Mouse (Mus musculus): ENCODE results near the gene Sema5a. TPM values are rescaled to one million over a fixed set of nuclear protein-coding genes. Genes with fewer than 3 reads are reported as not detected.

Sema5a gene
- total RNA-seq, 2 experiments from 2014 or later = 29.5 to 30.7 TPM

- DNase-seq = no peak
Observed at GRCm38 (mm10) chr15:32370914-32371313, 126.3 kb downstream of the Sema5a start.

- DNase-seq = peak; percentile 10
Observed at GRCm38 (mm10) chr15:32371385-32371784, 126.8 kb downstream of the Sema5a start.

GRCm38 (mm10) chr15:32376326-32376725 is 131.7 kb downstream of the Sema5a start:
- no peak for DNase-seq

- no peak for DNase-seq
Observed at GRCm38 (mm10) chr15:32377781-32378180, 133.2 kb downstream of the Sema5a start.

- no peak for DNase-seq
Observed at GRCm38 (mm10) chr15:32380311-32380710, 135.7 kb downstream of the Sema5a start.

- DNase-seq = no peak
Observed at GRCm38 (mm10) chr15:32382930-32383481, 138.4 kb downstream of the Sema5a start.

- DNase-seq = no peak
Observed at GRCm38 (mm10) chr15:32396241-32396890, 151.8 kb downstream of the Sema5a start.

GRCm38 (mm10) chr15:32397064-32397463 is 152.5 kb downstream of the Sema5a start:
- DNase-seq = no peak

- no peak for DNase-seq
Observed at GRCm38 (mm10) chr15:32398721-32399120, 154.1 kb downstream of the Sema5a start.

- DNase-seq = no peak
Observed at GRCm38 (mm10) chr15:32401909-32402527, 157.4 kb downstream of the Sema5a start.

GRCm38 (mm10) chr15:32403321-32403720 is 158.7 kb downstream of the Sema5a start:
- no peak for DNase-seq

GRCm38 (mm10) chr15:32406436-32406835 is 161.8 kb downstream of the Sema5a start:
- no peak for DNase-seq

GRCm38 (mm10) chr15:32407766-32408165 is 163.2 kb downstream of the Sema5a start:
- DNase-seq = no peak

GRCm38 (mm10) chr15:32416291-32416690 is 171.7 kb downstream of the Sema5a start:
- no peak for DNase-seq

- peak; percentile 26 for DNase-seq
Observed at GRCm38 (mm10) chr15:32422631-32423030, 178.0 kb downstream of the Sema5a start.

- no peak for DNase-seq
Observed at GRCm38 (mm10) chr15:32423061-32423460, 178.5 kb downstream of the Sema5a start.

- no peak for DNase-seq
Observed at GRCm38 (mm10) chr15:32427188-32427924, 182.7 kb downstream of the Sema5a start.

GRCm38 (mm10) chr15:32432927-32433832 is 188.6 kb downstream of the Sema5a start:
- no peak for DNase-seq

GRCm38 (mm10) chr15:32433833-32434155 is 189.2 kb downstream of the Sema5a start:
- DNase-seq = no peak

GRCm38 (mm10) chr15:32434274-32434673 is 189.7 kb downstream of the Sema5a start:
- no peak for DNase-seq

- peak; percentile 80 for DNase-seq
Observed at GRCm38 (mm10) chr15:32437654-32438053, 193.0 kb downstream of the Sema5a start.

- no peak for DNase-seq
Observed at GRCm38 (mm10) chr15:32442745-32443144, 198.1 kb downstream of the Sema5a start.
